Mouse (Mus musculus) embryonic facial prominence, embryonic 15.5 days (tissue): ENCODE data around the gene Atf6. TPM values are rescaled to one million over a fixed set of nuclear protein-coding genes. Genes with fewer than 3 reads are reported as not detected.

Experiments
- ATAC-seq: fragments of 200-750 bp; cut with Nextera tagmentation; 2 replicates; pipeline ENCODE4 v1.8.0; 2017; ENCODE audit warnings: low read depth, moderate TSS enrichment; ENCODE audit not compliant: insufficient number of reproducible peaks, low FRiP score, low TSS enrichment
- H3K27ac ChIP-seq: fragments of 300-500 bp; sonication (generic); replicated peaks from 2 replicates; pipeline ENCODE4 v1.5.1; 2015; ENCODE audit warnings: mild to moderate bottlenecking, inconsistent platforms
- H3K27me3 ChIP-seq: fragments of 300-500 bp; sonication (generic); 2 replicates; pipeline ENCODE4 v1.6.1; 2015; ENCODE audit warnings: inconsistent platforms
- H3K36me3 ChIP-seq: fragments of 300-500 bp; sonication (generic); 2 replicates; pipeline ENCODE4 v1.6.1; 2015; ENCODE audit warnings: mild to moderate bottlenecking, inconsistent platforms
- H3K4me1 ChIP-seq: fragments of 300-500 bp; sonication (generic); 2 replicates; pipeline ENCODE4 v1.6.1; 2015; ENCODE audit warnings: inconsistent platforms
- H3K4me2 ChIP-seq: fragments of 300-500 bp; sonication (generic); replicated peaks from 2 replicates; pipeline ENCODE4 v1.6.1; 2015; ENCODE audit warnings: mild to moderate bottlenecking, inconsistent platforms
- H3K4me3 ChIP-seq: fragments of 300-500 bp; sonication (generic); replicated peaks from 2 replicates; pipeline ENCODE4 v1.5.1; 2015; ENCODE audit warnings: mild to moderate bottlenecking, inconsistent platforms
- H3K9ac ChIP-seq: fragments of 300-500 bp; sonication (generic); 2 replicates; pipeline ENCODE4 v1.6.1; 2015; ENCODE audit warnings: inconsistent platforms
- H3K9me3 ChIP-seq: fragments of 300-500 bp; sonication (generic); replicated peaks from 2 replicates; pipeline ENCODE4 v1.6.1; 2016; ENCODE audit warnings: inconsistent platforms
- WGBS: fragments of 180-500 bp; shearing (Covaris S2); methylation state at CpG from one replicate; pipeline ENCODE4 v1.1.7; 2015; 5-methylcytosine and 5-hydroxymethylcytosine counted together
- polyA plus RNA-seq: library from polyadenylated mRNA; unstranded; fragments of >200 nt; fragmentation: Nextera tagmentation; extraction: Ambion mirVana; gene quantifications from 2 replicates; pipeline ENCODE4 v1.2.1, GENCODE M21; 2015

The Atf6 gene
- polyA plus RNA-seq, 1 experiment from 2014 or later: 8.9 TPM

DNA sequence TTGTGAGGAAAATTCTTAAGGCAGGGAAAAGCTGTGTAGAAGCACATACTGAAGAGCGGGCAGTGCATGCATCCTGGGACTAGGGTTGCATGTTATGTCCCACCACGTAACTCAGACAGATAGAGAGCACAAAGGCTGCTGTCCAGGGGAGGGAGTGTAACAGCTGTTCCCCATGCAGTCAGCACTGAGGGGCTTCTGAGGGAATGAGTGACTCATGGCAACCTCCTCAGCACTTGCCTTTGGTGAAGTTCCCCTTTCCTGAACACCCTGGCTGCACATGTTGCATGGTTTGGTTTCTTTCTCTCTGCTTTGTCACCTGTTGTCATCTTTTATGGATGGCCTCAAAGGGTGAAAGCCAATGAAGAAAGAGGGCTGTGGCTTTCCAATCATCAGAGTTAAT lies 165.3 kb downstream of the Atf6 start:
- Histone ChIP-seq H3K36me3 (no peaks in the 10 kb centered on the region), H3K4me2 (no peak overlapping the region), H3K4me3 (no peak overlapping the region), H3K9me3 (no peaks in the 10 kb centered on the region), H3K9ac (no peak overlapping the region), H3K27ac (no peak overlapping the region), H3K27me3 (no peaks in the 10 kb centered on the region), H3K4me1 (peaks cover 15% of the 10 kb centered on the region; the same call in 1 of the 2 replicates)
- ATAC-seq: peak; percentile 55; the same call in 1 of the 2 replicates
- 68% methylated on average over 2 of the region's 2 CpGs for WGBS

DNA sequence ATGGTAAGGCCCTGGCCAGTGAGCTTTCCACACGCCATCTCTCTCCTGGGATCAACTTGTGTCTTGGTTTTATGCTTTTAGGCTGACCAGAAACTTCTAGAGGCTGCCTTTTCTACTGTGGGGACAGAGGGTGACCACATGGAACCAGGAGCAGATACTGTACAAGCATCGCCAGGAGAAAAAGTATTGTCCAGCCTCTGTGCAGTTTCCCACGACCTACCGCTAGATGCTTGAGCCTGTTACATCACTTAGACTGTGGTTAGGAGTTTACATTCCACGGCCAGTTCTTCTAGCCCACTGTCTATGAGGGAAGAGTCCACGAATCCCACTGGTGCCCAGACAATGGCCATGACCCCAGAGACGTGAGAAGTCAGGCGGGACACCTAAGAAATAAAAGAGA lies 166.0 kb downstream of the Atf6 start:
- Histone ChIP-seq H3K9ac (no peak overlapping the region), H3K27ac (no peak overlapping the region), H3K9me3 (no peaks in the 10 kb centered on the region), H3K4me2 (no peak overlapping the region), H3K4me3 (no peak overlapping the region), H3K4me1 (peaks cover 15% of the 10 kb centered on the region; the same call in 1 of the 2 replicates), H3K27me3 (no peaks in the 10 kb centered on the region), H3K36me3 (no peaks in the 10 kb centered on the region)
- ATAC-seq: peak; percentile 15; the same call in 1 of the 2 replicates
- WGBS: 68% methylated on average over 8 of the region's 8 CpGs

DNA sequence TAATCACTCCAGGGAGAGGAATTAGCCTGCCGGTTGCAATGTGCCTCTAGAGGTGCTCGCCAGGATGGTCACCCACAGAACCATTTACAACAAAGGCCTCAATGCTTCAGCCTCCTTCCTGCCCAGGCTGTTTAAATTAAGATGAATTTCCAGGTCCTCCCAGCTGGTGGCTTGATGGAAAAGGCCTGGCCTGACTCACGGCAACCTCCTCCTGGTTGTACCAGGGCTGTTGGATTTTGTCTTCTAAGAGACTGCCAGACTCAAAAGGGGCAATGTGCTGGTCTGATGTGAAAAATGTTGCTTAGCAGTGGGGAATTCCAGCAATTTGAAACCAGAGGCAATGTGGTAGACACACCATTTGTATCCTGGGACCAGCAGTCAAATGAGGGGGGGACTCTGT lies 166.4 kb downstream of the Atf6 start:
- H3K4me1 ChIP-seq: peaks cover 15% of the 10 kb centered on the region; the same call in 1 of the 2 replicates
- no peak overlapping the region for H3K4me3 ChIP-seq
- no peak overlapping the region for H3K9ac ChIP-seq
- no peak for ATAC-seq
- H3K27ac ChIP-seq: 0 out of 2 replicates have a peak overlapping the region, but pooled peaks have one; percentile 4
- no peaks in the 10 kb centered on the region for H3K9me3 ChIP-seq
- H3K4me2 ChIP-seq: no peak overlapping the region
- WGBS: 31% methylated on average over 3 of the region's 3 CpGs
- H3K27me3 ChIP-seq: no peaks in the 10 kb centered on the region
- no peaks in the 10 kb centered on the region for H3K36me3 ChIP-seq

DNA sequence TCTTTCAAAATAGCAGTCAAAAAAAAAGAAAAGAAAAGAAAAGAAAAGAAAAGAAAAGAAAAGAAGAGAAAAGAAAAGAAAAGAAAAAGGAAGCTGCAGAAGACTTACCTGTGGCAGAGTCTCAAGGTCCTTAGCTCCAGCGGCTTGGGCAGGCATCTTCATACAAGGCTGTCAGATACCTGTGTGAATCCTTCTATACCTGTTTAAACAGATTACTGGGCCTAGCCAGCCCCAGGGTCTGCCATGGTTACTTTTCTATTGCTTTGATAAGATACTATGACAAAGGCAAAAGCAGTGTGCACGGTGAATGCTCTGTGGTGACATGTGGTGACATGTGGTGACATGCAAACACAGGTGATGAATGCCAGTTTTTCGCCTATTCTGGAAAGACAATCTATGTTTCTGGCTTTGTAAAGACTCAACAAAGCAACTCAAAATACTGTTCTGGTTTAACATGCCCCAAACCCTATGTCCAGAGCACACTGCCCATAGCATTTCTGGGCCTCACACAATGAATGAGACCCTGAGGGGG lies 167.0 kb downstream of the Atf6 start:
- peaks cover 15% of the 10 kb centered on the region; the same call in 1 of the 2 replicates for H3K4me1 ChIP-seq
- H3K27ac ChIP-seq: 0 out of 2 replicates have a peak overlapping the region, but pooled peaks have one; percentile 4
- no peak overlapping the region for H3K4me2 ChIP-seq
- no peak overlapping the region for H3K9ac ChIP-seq
- no peak for ATAC-seq
- H3K9me3 ChIP-seq: no peaks in the 10 kb centered on the region
- H3K4me3 ChIP-seq: no peak overlapping the region
- H3K36me3 ChIP-seq: no peaks in the 10 kb centered on the region
- WGBS: 51% methylated on average over 3 of the region's 3 CpGs
- H3K27me3 ChIP-seq: no peaks in the 10 kb centered on the region

DNA sequence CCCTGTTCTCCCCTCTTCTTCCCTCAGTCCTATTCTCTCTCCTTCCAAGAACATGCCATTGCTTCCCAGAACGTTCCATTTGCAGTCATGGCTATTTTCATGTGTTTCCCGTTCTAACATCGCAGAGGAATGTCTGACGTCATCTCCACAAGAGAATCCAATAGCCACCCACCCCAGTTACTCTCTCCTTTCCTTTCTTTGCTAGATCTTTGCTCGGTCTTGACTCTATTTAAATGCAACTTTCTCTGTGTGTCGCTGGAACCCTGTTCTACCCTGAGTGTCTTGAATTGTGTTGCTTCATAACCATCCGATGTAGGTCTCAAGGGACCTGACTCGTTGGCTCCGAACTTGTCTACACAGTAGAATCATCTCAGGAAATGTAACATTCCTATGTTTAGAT lies 168.0 kb downstream of the Atf6 start:
- H3K4me1 ChIP-seq: peaks cover 15% of the 10 kb centered on the region; the same call in 1 of the 2 replicates
- H3K9ac ChIP-seq: no peak overlapping the region
- 54% methylated on average over 9 of the region's 9 CpGs for WGBS
- no peaks in the 10 kb centered on the region for H3K27me3 ChIP-seq
- no peak overlapping the region for H3K4me3 ChIP-seq
- no peak overlapping the region for H3K27ac ChIP-seq
- no peaks in the 10 kb centered on the region for H3K36me3 ChIP-seq
- no peak for ATAC-seq
- H3K4me2 ChIP-seq: no peak overlapping the region
- H3K9me3 ChIP-seq: no peaks in the 10 kb centered on the region

DNA sequence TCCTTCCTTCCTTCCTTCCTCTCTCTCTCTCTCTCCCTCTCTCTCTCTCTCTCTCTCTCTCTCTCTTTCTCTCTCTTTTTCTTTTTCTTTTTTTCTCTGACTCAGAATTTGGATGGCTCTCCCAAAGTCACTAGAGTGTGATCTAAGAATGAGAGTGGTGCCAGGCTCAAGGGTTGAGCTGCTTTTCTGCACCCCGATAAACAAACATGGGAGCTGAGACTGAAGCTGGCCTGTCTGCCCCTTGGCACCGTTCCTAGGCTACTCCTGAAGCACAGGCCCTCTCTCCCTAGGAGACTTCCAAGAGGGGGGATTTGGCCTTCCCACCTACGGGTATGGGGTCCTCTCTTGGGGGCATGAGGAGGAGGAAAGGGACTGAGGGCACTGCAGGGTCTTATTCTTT lies 168.8 kb downstream of the Atf6 start:
- Histone ChIP-seq H3K9ac (no peak overlapping the region), H3K4me2 (no peak overlapping the region), H3K9me3 (no peaks in the 10 kb centered on the region), H3K4me3 (no peak overlapping the region), H3K36me3 (no peaks in the 10 kb centered on the region), H3K4me1 (peaks cover 15% of the 10 kb centered on the region; the same call in 1 of the 2 replicates), H3K27me3 (no peaks in the 10 kb centered on the region), H3K27ac (no peak overlapping the region)
- no peak for ATAC-seq
- 78% methylated on average over 3 of the region's 3 CpGs for WGBS

DNA sequence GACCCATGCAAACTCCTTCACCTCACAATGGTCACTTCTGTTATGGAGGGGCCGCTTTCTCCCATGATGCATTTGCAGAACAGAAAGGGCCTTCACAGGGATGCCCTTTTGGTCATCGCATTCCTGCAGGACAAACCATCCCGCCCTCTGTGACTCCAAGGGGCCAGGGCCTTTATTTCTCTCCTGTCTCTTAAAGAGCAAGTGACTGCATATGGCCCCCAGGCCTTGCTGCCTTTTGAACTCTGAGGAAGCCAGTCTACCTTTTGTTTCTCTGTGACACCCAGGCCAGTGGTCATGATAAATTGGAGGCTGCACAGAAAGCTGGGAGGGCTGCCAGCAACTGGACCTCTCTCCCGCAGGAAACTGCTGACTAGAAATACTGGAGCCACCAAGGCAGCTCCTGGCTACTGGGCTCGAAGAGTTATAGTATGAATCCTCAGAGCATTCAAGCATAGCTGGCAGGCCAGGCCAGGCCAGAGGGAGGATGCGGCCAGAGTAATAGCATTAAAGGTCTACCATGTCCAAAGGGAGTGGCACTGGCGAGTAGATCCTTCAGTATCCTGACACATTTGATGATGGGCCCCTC lies 169.7 kb downstream of the Atf6 start:
- WGBS: 85% methylated on average over 7 of the region's 7 CpGs
- H3K27ac ChIP-seq: no peak overlapping the region
- H3K9ac ChIP-seq: no peak overlapping the region

DNA sequence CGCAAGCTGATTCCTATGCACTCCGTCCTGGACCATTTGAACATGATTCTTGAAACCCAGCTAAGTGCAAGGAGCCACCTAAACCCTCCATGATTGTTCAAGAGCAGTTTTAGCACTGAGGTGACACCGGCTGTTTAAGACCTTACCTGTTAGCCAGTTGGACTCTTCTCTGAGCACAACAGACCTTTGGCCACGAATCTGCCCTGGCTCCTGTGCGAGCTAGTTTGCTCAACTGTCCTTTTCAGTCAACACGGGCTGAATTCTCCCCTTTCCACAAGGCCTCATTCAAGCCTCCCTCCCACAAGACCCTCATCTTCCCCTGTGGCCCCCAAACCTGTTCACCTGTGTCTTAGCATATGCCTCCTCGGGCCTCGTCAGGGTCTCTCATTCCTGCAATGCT lies 170.6 kb downstream of the Atf6 start:
- Histone ChIP-seq H3K36me3 (no peaks in the 10 kb centered on the region), H3K9me3 (no peaks in the 10 kb centered on the region), H3K9ac (no peak overlapping the region), H3K4me2 (no peak overlapping the region), H3K27me3 (no peaks in the 10 kb centered on the region), H3K27ac (no peak overlapping the region), H3K4me1 (peaks cover 15% of the 10 kb centered on the region; the same call in 1 of the 2 replicates), H3K4me3 (no peak overlapping the region)
- 90% methylated on average over 8 of the region's 8 CpGs for WGBS
- no peak for ATAC-seq

More for the DNA sequence above, 169.7 kb downstream of the Atf6 start:
- Histone ChIP-seq H3K9me3 (no peaks in the 10 kb centered on the region), H3K4me1 (peaks cover 15% of the 10 kb centered on the region; the same call in 1 of the 2 replicates), H3K4me3 (no peak overlapping the region), H3K4me2 (no peak overlapping the region), H3K27me3 (no peaks in the 10 kb centered on the region), H3K36me3 (no peaks in the 10 kb centered on the region)
- ATAC-seq: no peak

DNA sequence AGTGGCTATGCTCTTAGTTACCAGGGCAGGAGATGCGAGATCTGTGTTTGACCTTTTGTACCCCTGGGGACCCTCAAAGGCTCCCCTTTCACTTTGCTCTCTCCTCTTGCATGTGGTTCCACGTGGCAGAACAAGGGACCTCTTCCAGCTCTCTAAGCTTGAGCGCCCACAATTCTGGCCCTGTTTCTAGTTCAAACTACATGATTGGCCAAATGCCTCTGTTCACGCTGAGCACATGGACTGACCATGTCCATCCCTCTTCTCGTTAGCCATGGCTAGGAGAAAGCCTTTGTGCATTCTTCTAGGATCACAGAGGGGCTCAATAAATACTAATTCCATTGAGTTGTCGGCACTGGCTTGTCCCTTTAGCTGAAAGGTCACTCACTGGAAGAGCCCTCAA lies 172.2 kb downstream of the Atf6 start:
- WGBS: 68% methylated on average over 6 of the region's 6 CpGs
- Histone ChIP-seq H3K4me3 (no peak overlapping the region), H3K9me3 (no peaks in the 10 kb centered on the region), H3K27ac (no peak overlapping the region), H3K9ac (no peak overlapping the region), H3K27me3 (no peaks in the 10 kb centered on the region), H3K36me3 (no peaks in the 10 kb centered on the region), H3K4me1 (peaks cover 6% of the 10 kb centered on the region; the same call in 1 of the 2 replicates), H3K4me2 (no peak overlapping the region)
- no peak for ATAC-seq

DNA sequence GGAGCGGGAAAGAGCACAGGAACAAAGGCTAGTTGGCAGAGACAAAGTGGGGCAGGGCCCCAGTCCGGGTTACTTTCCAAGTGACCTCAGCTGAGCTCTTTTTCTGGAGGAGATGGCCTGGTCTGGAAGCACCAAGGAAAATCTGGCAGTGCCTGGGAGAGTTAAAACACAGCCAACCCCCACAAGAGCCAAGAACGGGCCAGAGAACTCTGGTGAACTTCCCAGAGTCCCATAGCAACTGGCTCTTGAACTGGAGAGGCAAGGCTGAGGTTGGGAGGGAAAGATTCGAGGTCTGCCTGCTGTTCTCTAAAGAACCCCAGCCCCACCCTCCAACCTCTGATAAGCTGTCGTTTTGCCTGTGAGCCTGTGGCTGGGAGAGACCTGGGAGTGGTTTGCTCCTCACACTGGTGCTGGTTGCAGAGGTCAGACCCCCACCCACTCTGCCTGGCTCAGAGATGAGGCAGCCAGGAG lies 172.7 kb downstream of the Atf6 start:
- H3K27ac ChIP-seq: no peak overlapping the region
- 58% methylated on average over 5 of the region's 5 CpGs for WGBS
- no peaks in the 10 kb centered on the region for H3K9me3 ChIP-seq
- H3K4me1 ChIP-seq: peaks cover 2% of the 10 kb centered on the region; the same call in 1 of the 2 replicates
- no peaks in the 10 kb centered on the region for H3K27me3 ChIP-seq
- H3K9ac ChIP-seq: no peak overlapping the region
- ATAC-seq: no peak
- no peaks in the 10 kb centered on the region for H3K36me3 ChIP-seq
- no peak overlapping the region for H3K4me2 ChIP-seq
- H3K4me3 ChIP-seq: no peak overlapping the region

DNA sequence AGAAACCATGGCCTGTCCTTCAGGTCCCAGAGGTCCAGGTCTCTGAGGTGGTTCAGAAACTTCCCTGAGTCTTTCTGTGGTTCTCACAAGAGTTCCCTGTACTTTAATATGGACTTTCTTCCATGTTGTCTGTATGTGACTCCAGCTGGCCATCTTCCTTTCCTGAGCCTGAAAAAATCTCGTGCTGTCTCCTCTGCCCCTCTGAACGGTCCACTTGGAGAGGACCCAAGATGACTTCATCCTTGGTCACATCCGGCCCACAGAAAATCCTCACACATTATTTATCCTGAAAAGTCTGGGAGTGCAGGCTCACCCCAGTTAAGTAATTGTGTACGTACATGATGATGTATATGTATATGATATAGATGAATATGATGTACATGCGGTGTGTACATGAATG lies 176.3 kb downstream of the Atf6 start:
- H3K9ac ChIP-seq: no peak overlapping the region
- no peak overlapping the region for H3K4me3 ChIP-seq
- no peaks in the 10 kb centered on the region for H3K4me1 ChIP-seq
- H3K4me2 ChIP-seq: no peak overlapping the region
- no peaks in the 10 kb centered on the region for H3K9me3 ChIP-seq
- ATAC-seq: no peak
- no peaks in the 10 kb centered on the region for H3K36me3 ChIP-seq
- 87% methylated on average over 5 of the region's 5 CpGs for WGBS
- no peak overlapping the region for H3K27ac ChIP-seq
- no peaks in the 10 kb centered on the region for H3K27me3 ChIP-seq

DNA sequence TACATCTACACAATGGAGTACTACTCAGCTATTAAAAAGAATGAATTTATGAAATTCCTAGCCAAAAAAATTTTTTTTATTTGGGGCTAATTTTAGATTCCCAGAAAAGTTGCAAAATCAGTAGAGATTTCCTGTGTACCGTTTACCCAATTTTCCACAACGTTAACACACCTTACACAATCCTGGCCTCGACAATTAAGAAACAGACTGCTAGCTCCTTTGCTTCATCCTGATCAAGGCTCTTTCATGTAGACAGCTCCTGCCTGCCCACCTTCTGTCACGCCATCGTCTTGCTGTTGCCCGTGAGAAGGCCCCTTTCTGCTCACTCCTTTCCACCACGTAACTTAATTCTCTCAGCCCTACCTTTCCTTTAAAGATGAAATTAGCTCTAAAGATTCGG lies 177.8 kb downstream of the Atf6 start:
- ATAC-seq: no peak
- no peaks in the 10 kb centered on the region for H3K27me3 ChIP-seq
- H3K9me3 ChIP-seq: no peaks in the 10 kb centered on the region
- no peak overlapping the region for H3K9ac ChIP-seq
- no peaks in the 10 kb centered on the region for H3K4me1 ChIP-seq
- 93% methylated on average over 8 of the region's 8 CpGs for WGBS
- no peak overlapping the region for H3K27ac ChIP-seq
- no peak overlapping the region for H3K4me2 ChIP-seq
- H3K36me3 ChIP-seq: no peaks in the 10 kb centered on the region
- no peak overlapping the region for H3K4me3 ChIP-seq
